Mouse (Mus musculus): ENCODE measurements around the gene Aff1. TPM values are rescaled to one million over a fixed set of nuclear protein-coding genes. Genes with fewer than 3 reads are reported as not detected.

Gene Aff1
- polyA plus RNA-seq, 1 experiment from 2014 or later: 7.6 TPM

DNA sequence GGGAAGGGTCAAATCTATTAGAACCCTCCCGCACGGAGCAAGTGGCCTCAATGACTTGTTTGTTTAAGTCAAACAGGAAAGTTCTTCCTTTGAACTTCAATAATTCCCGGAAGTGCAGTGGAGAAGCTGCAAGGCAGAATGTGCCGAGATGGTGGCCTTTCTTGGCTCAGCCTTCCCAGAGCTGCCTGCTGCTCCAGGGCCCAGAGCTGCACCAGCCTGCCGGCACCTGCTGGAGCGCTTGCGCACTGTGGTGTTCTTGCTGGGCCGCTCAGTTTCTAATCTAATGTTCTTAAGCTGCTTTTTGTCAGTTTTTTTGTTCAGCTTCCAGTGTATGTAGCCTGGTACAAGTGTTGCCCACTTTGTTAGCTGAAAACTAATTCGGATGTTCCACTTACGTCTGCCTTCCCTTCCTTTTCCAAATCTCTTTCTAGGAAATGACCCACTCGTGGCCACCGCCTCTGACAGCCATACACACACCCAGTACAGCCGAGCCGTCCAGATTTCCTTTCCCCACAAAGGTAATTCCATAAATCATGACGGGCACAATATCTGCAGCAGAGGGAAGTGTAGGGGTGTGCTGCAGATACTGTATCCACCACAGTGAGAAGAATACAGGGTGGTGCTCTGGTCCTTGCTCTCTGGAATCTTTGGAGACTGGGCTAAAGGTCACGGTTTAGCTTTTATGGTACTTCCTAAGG is 122.5 kb downstream of the Aff1 start:
- peak; percentile 62 for ATAC-seq (replicated peaks; ENCODE audit: insufficient number of reproducible peaks, insufficient read depth, low FRiP score, low read depth)
- Histone ChIP-seq H3K9ac (no peak overlapping the region), H3K4me1 (replicated peaks) (peaks cover 4% of the 10 kb centered on the region; the same call in 1 of the 2 replicates), H3K4me3 (no peak overlapping the region), H3K9me3 (replicated peaks) (no peaks in the 10 kb centered on the region), H3K27ac (peak overlapping the region; percentile 28; the same call in 1 of the 2 replicates), H3K27me3 (no peaks in the 10 kb centered on the region), H3K4me2 (no peak overlapping the region), H3K36me3 (no peaks in the 10 kb centered on the region; the same call in 1 of the 2 replicates)
- WGBS: 65% methylated on average over 16 of the region's 16 CpGs

- 54% methylated on average over 4 of the region's 4 CpGs for WGBS
- H3K9me3 ChIP-seq (replicated peaks): no peaks in the 10 kb centered on the region
- no peaks in the 10 kb centered on the region; the same call in 1 of the 2 replicates for H3K36me3 ChIP-seq
- H3K4me1 ChIP-seq (replicated peaks): peaks cover 4% of the 10 kb centered on the region; the same call in 1 of the 2 replicates
- no peaks in the 10 kb centered on the region for H3K27me3 ChIP-seq
- no peak overlapping the region for H3K4me3 ChIP-seq
- no peak for ATAC-seq (replicated peaks; ENCODE audit: insufficient number of reproducible peaks, insufficient read depth, low FRiP score, low read depth)
- H3K27ac ChIP-seq: peak overlapping the region; percentile 28; the same call in 1 of the 2 replicates
- H3K9ac ChIP-seq: no peak overlapping the region
- H3K4me2 ChIP-seq: no peak overlapping the region
Measured at GRCm38 (mm10) chr5:103815249-103815617, 123.1 kb downstream of the Aff1 start.

DNA sequence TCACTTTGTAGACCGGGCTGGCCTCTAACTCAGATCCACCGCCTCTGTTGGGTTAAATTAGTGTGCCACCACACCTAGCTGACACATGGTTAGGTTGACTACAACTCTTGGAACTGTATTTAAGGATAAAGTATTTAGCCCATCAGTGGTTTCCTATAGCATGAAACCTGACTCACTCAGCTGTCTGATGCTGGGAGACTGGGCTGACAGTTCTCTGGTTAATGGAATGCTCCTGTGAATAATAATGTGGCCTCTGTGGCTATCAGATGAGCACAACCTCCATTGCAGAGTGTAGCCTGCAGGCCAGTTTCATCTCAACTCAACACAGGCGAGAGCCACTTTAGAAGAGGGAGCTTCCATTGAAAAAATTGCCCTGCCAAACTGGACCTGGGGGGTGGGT is 124.5 kb downstream of the Aff1 start:
- H3K9ac ChIP-seq: no peak overlapping the region
- H3K27ac ChIP-seq: no peak overlapping the region
- no peaks in the 10 kb centered on the region for H3K9me3 ChIP-seq (replicated peaks)
- peaks cover 4% of the 10 kb centered on the region; the same call in 1 of the 2 replicates for H3K4me1 ChIP-seq (replicated peaks)
- no peak overlapping the region for H3K4me3 ChIP-seq
- H3K4me2 ChIP-seq: no peak overlapping the region
- ATAC-seq (replicated peaks; ENCODE audit: insufficient number of reproducible peaks, insufficient read depth, low FRiP score, low read depth): no peak
- WGBS: 87% methylated on average over 3 of the region's 3 CpGs
- no peaks in the 10 kb centered on the region for H3K27me3 ChIP-seq
- H3K36me3 ChIP-seq: no peaks in the 10 kb centered on the region; the same call in 1 of the 2 replicates

- Histone ChIP-seq H3K27ac (no peak overlapping the region), H3K9me3 (replicated peaks) (no peaks in the 10 kb centered on the region), H3K27me3 (no peaks in the 10 kb centered on the region), H3K9ac (no peak overlapping the region), H3K4me2 (no peak overlapping the region), H3K4me3 (no peak overlapping the region), H3K4me1 (replicated peaks) (peaks cover 4% of the 10 kb centered on the region; the same call in 1 of the 2 replicates), H3K36me3 (no peaks in the 10 kb centered on the region; the same call in 1 of the 2 replicates)
- ATAC-seq (replicated peaks; ENCODE audit: insufficient number of reproducible peaks, insufficient read depth, low FRiP score, low read depth): peak; percentile 38; the same call in 1 of the 2 replicates
- 20% methylated on average over 1 of the region's 1 CpGs for WGBS
Measured at GRCm38 (mm10) chr5:103817754-103818153, 125.6 kb downstream of the Aff1 start.

DNA sequence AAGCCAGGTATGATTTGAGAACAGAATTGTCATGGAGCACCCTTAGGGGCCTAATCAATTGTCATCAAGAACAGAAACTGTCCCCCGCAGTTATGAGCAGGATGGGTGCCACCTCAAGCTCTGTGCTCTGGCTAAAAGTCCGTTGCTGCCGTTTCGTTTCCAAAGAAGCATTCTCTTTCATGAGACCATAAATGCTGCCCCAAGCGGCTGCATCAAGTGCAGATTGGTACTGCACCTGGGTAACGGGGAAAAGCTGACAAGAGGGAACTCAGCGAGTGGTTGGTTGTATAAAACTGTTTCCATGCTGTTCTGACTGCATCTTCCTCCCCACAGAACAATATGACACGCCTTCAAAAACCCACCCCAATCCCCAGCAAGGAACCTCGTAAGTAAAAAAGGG is 126.4 kb downstream of the Aff1 start:
- 89% methylated on average over 9 of the region's 9 CpGs for WGBS
- no peak overlapping the region for H3K4me2 ChIP-seq
- peaks cover 4% of the 10 kb centered on the region; the same call in 1 of the 2 replicates for H3K4me1 ChIP-seq (replicated peaks)
- H3K4me3 ChIP-seq: no peak overlapping the region
- no peaks in the 10 kb centered on the region; the same call in 1 of the 2 replicates for H3K36me3 ChIP-seq
- H3K27ac ChIP-seq: no peak overlapping the region
- ATAC-seq (replicated peaks; ENCODE audit: insufficient number of reproducible peaks, insufficient read depth, low FRiP score, low read depth): no peak
- no peak overlapping the region for H3K9ac ChIP-seq
- no peaks in the 10 kb centered on the region for H3K9me3 ChIP-seq (replicated peaks)
- no peaks in the 10 kb centered on the region for H3K27me3 ChIP-seq

- ATAC-seq (replicated peaks; ENCODE audit: insufficient number of reproducible peaks, insufficient read depth, low FRiP score, low read depth): no peak
Measured at GRCm38 (mm10) chr5:103819674-103820073, 127.5 kb downstream of the Aff1 start.

DNA sequence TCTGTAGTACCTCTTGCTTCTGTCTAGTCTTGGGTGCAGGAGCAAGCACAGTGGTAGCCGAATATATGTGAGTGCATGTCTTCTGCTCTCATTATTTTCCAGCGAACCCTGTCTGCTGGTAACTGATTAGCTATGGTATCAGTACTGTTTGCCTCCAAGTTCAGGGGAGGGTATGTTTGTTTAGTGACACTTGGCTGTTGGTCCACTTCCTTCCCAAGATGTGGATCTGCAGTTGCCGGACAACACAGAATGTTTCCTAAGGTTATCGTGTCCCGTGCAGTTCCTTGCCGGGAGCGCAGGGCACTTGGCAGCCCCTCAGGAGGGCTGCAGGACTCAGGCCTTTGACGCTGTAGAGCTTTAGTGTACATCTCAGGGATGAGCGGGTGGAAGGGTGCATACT is 128.9 kb downstream of the Aff1 start:
- no peak overlapping the region for H3K27ac ChIP-seq
- H3K4me1 ChIP-seq (replicated peaks): 0 out of 2 replicates have a peak, but pooled peaks cover 2% of the 10 kb centered on the region
- H3K9ac ChIP-seq: no peak overlapping the region
- WGBS: 56% methylated on average over 9 of the region's 9 CpGs
- H3K9me3 ChIP-seq (replicated peaks): no peaks in the 10 kb centered on the region
- no peak overlapping the region for H3K4me2 ChIP-seq
- H3K36me3 ChIP-seq: peaks cover 3% of the 10 kb centered on the region
- H3K27me3 ChIP-seq: no peaks in the 10 kb centered on the region
- ATAC-seq (replicated peaks; ENCODE audit: insufficient number of reproducible peaks, insufficient read depth, low FRiP score, low read depth): 0 out of 2 replicates have a peak, but pooled peaks have one; percentile 24
- no peak overlapping the region for H3K4me3 ChIP-seq

More at GRCm38 (mm10) chr5:103819674-103820073, 127.5 kb downstream of the Aff1 start:
- Histone ChIP-seq H3K4me3 (no peak overlapping the region), H3K9ac (no peak overlapping the region), H3K27ac (no peak overlapping the region), H3K9me3 (replicated peaks) (no peaks in the 10 kb centered on the region), H3K4me2 (no peak overlapping the region), H3K27me3 (no peaks in the 10 kb centered on the region), H3K36me3 (no peaks in the 10 kb centered on the region; the same call in 1 of the 2 replicates), H3K4me1 (replicated peaks) (peaks cover 5% of the 10 kb centered on the region; the same call in 1 of the 2 replicates)
- 81% methylated on average over 1 of the region's 1 CpGs for WGBS

DNA sequence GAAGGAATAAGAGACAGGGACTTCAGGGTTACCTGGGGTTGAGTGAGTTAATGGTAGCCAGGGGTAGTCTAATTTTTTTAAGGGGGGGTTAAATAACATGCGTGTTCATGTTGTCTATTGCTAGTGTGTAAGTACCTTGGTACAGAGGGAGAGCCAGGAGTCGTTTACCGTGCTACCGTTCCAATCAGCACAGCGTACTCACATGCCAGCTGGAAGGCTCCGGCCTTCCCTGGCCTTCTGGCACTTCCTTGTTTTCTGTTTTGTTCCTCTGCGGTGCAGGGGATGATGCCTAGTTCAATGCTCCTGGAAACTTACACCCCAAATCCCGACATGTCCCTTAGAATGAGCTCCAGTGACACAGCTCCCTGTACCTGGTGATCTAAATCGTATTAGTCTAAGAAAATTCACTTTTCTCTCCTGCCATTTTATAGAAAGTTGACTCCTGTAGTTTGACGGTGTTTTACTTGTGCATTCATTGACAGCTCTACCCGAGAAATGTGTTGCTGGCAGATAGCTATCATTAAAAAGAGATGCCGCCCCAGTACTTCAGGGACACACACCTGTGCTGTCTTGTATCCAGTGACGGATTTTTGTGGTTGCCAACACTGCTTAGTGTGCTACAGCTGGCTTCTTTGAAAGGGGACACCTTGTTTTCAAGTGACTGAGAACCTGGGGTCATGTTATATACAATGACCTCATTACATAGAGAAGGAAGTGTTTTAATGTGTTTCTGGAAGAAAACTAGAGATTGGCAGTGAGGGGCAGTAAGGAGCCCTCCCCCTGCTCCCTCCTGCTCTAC is 129.5 kb downstream of the Aff1 start:
- no peak for ATAC-seq (replicated peaks; ENCODE audit: insufficient number of reproducible peaks, insufficient read depth, low FRiP score, low read depth)
- WGBS: 80% methylated on average over 13 of the region's 13 CpGs
- 0 out of 2 replicates have a peak, but pooled peaks cover 2% of the 10 kb centered on the region for H3K4me1 ChIP-seq (replicated peaks)

DNA sequence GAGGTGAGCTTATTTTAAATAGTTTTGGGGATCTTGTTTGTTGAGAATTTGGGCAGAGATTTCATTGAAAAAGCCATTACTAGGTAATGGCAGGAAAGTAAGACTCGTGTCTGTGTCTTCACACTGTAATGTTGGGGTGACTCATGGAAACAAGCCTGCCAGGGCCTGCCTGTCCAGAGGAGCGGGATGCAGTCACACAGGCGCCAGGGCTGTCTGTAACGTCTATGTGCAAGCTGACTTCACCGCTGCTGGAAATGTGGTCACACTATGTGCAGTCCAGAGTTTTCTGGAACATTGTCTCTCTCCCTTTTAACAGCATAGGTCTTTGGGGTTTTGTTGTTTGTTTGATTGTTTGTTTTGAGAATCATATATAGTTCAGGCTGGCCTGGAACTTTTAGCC is 130.8 kb downstream of the Aff1 start:
- Histone ChIP-seq H3K4me2 (no peak overlapping the region), H3K4me1 (replicated peaks) (peaks cover 10% of the 10 kb centered on the region), H3K9ac (no peak overlapping the region), H3K27ac (no peak overlapping the region), H3K4me3 (no peak overlapping the region), H3K36me3 (peaks cover 6% of the 10 kb centered on the region), H3K9me3 (replicated peaks) (no peaks in the 10 kb centered on the region), H3K27me3 (no peaks in the 10 kb centered on the region)
- 89% methylated on average over 5 of the region's 5 CpGs for WGBS
- no peak for ATAC-seq (replicated peaks; ENCODE audit: insufficient number of reproducible peaks, insufficient read depth, low FRiP score, low read depth)

More for the DNA sequence above, 129.5 kb downstream of the Aff1 start:
- H3K9ac ChIP-seq: no peak overlapping the region
- H3K4me2 ChIP-seq: no peak overlapping the region
- no peaks in the 10 kb centered on the region for H3K9me3 ChIP-seq (replicated peaks)
- H3K4me3 ChIP-seq: no peak overlapping the region
- H3K36me3 ChIP-seq: peaks cover 6% of the 10 kb centered on the region
- H3K27ac ChIP-seq: no peak overlapping the region
- no peaks in the 10 kb centered on the region for H3K27me3 ChIP-seq

DNA sequence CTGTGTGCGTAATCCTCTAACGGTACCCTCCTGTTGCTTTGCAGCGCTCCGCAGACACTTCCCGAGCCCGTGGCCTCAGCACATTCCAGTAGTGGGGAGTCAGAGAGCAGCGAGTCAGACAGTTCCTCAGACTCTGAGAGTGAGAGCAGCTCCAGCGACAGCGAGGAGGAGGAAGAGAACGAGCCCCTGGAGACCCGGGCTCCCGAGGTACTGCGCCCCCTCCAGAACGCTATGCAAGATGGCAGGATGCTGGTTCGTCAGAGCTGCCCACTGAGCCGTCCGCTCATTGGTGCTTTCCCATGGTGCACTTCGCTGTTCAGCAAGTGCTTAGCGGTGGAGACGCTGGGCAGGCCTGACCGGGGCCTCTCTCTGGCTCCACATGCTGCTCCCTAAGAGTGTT is 136.1 kb downstream of the Aff1 start:
- Histone ChIP-seq H3K4me1 (replicated peaks) (peaks cover 25% of the 10 kb centered on the region), H3K9me3 (replicated peaks) (no peaks in the 10 kb centered on the region), H3K27ac (peak overlapping the region; percentile 85), H3K9ac (peak overlapping the region; percentile 20; the same call in 1 of the 2 replicates), H3K4me2 (peak overlapping the region; percentile 44), H3K27me3 (no peaks in the 10 kb centered on the region), H3K4me3 (peak overlapping the region; percentile 17), H3K36me3 (peaks cover 6% of the 10 kb centered on the region)
- 26% methylated on average over 21 of the region's 21 CpGs for WGBS
- peak; percentile 83 for ATAC-seq (replicated peaks; ENCODE audit: insufficient number of reproducible peaks, insufficient read depth, low FRiP score, low read depth)

- H3K4me1 ChIP-seq (replicated peaks): peaks cover 26% of the 10 kb centered on the region
- H3K9me3 ChIP-seq (replicated peaks): no peaks in the 10 kb centered on the region
- peak overlapping the region; percentile 85 for H3K27ac ChIP-seq
- 0 out of 2 replicates have a peak overlapping the region, but pooled peaks have one; percentile 17 for H3K4me3 ChIP-seq
- no peaks in the 10 kb centered on the region for H3K27me3 ChIP-seq
- H3K9ac ChIP-seq: no peak overlapping the region
- H3K36me3 ChIP-seq: peaks cover 8% of the 10 kb centered on the region
- 21% methylated on average over 8 of the region's 8 CpGs for WGBS
- ATAC-seq (replicated peaks; ENCODE audit: insufficient number of reproducible peaks, insufficient read depth, low FRiP score, low read depth): peak; percentile 90
- peak overlapping the region; percentile 44 for H3K4me2 ChIP-seq
Measured at GRCm38 (mm10) chr5:103828729-103829128, 136.6 kb downstream of the Aff1 start.
